ENCODE assay signal across 13 mouse cellular contexts in the genomic region with DNA sequence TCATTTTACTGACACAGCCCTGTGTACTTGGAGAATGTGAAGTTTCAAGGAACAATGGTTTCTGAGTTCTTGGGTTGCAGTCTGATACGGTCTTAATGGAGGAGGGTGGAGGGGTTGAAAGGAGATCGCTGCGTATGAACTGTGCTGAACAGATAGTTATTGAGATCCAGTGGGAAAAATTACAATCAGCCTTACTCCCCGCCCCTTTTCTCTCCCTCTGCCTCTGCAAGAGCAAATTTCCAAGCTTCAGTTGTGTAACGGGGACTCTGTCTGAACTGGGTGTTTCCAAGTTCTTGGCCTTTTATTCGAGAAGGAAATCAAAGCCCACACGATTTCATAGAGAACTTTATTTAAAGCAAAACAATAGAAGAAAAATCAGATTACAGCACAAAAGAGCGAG.
DNase-seq lines count a peak whose midpoint lies in the region; ATAC-seq and TF ChIP-seq lines count a peak whose summit lies in the region.
"Had no signal": no experiment of that assay in that cellular context is flagged by ENCODE, and none has a peak within 500 bp of the region (broad histone marks: within the 10 kb centered on the region; RNA-seq: fewer than 3 reads in every experiment).

No protein-coding gene starts in this region.

- no peak overlapping the region for H3K9ac ChIP-seq in embryonic facial prominence, embryonic 14.5 days (ENCODE audit: low read depth, low read length)
- H3K9ac ChIP-seq in forebrain, embryonic 15.5 days (replicated peaks): no peak overlapping the region
- H3K9ac ChIP-seq in limb, embryonic 15.5 days: no peak overlapping the region
- H3K9ac ChIP-seq: kidney, embryonic 15.5 days; liver, embryonic 13.5 days had no signal

- WGBS in lung, adult 2 months: 58% methylated on average over 8 of the region's 8 CpGs
- 48% methylated on average over 8 of the region's 8 CpGs for WGBS in embryonic facial prominence, embryonic 14.5 days
- WGBS in forebrain, embryonic 15.5 days: 26% methylated on average over 8 of the region's 8 CpGs
- WGBS in limb, embryonic 15.5 days: 26% methylated on average over 8 of the region's 8 CpGs

- no peak for TF ChIP-seq CTCF in lung, adult 2 months (IDR thresholded peaks at IDR 0.05; ENCODE audit: insufficient read depth, low read length)

- peaks cover 5% of the 10 kb centered on the region for H3K4me1 ChIP-seq in lung, adult 2 months (ENCODE audit: control insufficient read depth, insufficient read depth, low read length)
- H3K4me1 ChIP-seq in embryonic facial prominence, embryonic 14.5 days (ENCODE audit: control insufficient read depth, insufficient read depth, low read length): peaks cover 22% of the 10 kb centered on the region
- H3K4me1 ChIP-seq in forebrain, embryonic 15.5 days: peaks cover 25% of the 10 kb centered on the region
- H3K4me1 ChIP-seq in limb, embryonic 15.5 days: peaks cover 29% of the 10 kb centered on the region
- H3K4me1 ChIP-seq: liver, embryonic 13.5 days had no signal

- no peaks in the 10 kb centered on the region for H3K36me3 ChIP-seq in embryonic facial prominence, embryonic 14.5 days (ENCODE audit: control insufficient read depth, insufficient read depth, low read length)
- no peaks in the 10 kb centered on the region for H3K36me3 ChIP-seq in forebrain, embryonic 15.5 days
- no peaks in the 10 kb centered on the region for H3K36me3 ChIP-seq in limb, embryonic 15.5 days
- H3K36me3 ChIP-seq: kidney, embryonic 15.5 days; liver, embryonic 13.5 days had no signal

- no peaks in the 10 kb centered on the region for H3K9me3 ChIP-seq in embryonic facial prominence, embryonic 14.5 days (ENCODE audit: control insufficient read depth, low read length)
- H3K9me3 ChIP-seq in forebrain, embryonic 15.5 days: no peaks in the 10 kb centered on the region
- no peaks in the 10 kb centered on the region for H3K9me3 ChIP-seq in limb, embryonic 15.5 days
- H3K9me3 ChIP-seq: kidney, embryonic 15.5 days; liver, embryonic 13.5 days had no signal

- H3K4me2 ChIP-seq in embryonic facial prominence, embryonic 14.5 days (ENCODE audit: low read depth, low read length): no peak overlapping the region
- H3K4me2 ChIP-seq in forebrain, embryonic 15.5 days (replicated peaks): no peak overlapping the region
- no peak overlapping the region for H3K4me2 ChIP-seq in limb, embryonic 15.5 days
- H3K4me2 ChIP-seq: kidney, embryonic 15.5 days; liver, embryonic 13.5 days had no signal

- ATAC-seq in embryonic facial prominence, embryonic 14.5 days (ENCODE audit: low read depth): peak; percentile 34; the same call in 1 of the 2 replicates
- peak; percentile 49; the same call in 1 of the 2 replicates for ATAC-seq in forebrain, embryonic 15.5 days (replicated peaks)
- peak; percentile 44; the same call in 1 of the 2 replicates for ATAC-seq in limb, embryonic 15.5 days (ENCODE audit: insufficient number of reproducible peaks, low FRiP score, low TSS enrichment, low read depth)
- ATAC-seq in monocyte, adult 5-6 weeks (replicated peaks; ENCODE audit: insufficient number of reproducible peaks, low FRiP score, low TSS enrichment, poor library complexity, severe bottlenecking): no peak

- DNase-seq in lung, postnatal 10 days: peak; percentile 11
- DNase-seq in lung, adult 2 months: no peak
- peak; percentile 48 for DNase-seq in embryonic facial prominence, embryonic 14.5 days (ENCODE audit: low spot score)
- DNase-seq in kidney, adult 18-20 months: no peak
- no peak for DNase-seq in frontal cortex, postnatal 25 days (ENCODE audit: low spot score in 2 of 2)
- DNase-seq: adrenal gland, postnatal 25 days; cerebellum, adult 11 months; liver, embryonic 13.5 days had no signal

- no peak for TF ChIP-seq POLR2A in lung, adult 2 months (IDR thresholded peaks at IDR 0.05; ENCODE audit: borderline replicate concordance, extremely low read depth, low read depth, low read length)

- no peak overlapping the region for H3K4me3 ChIP-seq in lung, adult 2 months (replicated peaks; ENCODE audit: extremely low read depth, low read depth, low read length)
- H3K4me3 ChIP-seq in embryonic facial prominence, embryonic 14.5 days (ENCODE audit: low read depth, low read length): no peak overlapping the region
- no peak overlapping the region for H3K4me3 ChIP-seq in forebrain, embryonic 15.5 days
- no peak overlapping the region for H3K4me3 ChIP-seq in limb, embryonic 15.5 days
- H3K4me3 ChIP-seq: kidney, embryonic 15.5 days; liver, embryonic 13.5 days had no signal

- peak overlapping the region; percentile 63 for H3K27ac ChIP-seq in embryonic facial prominence, embryonic 14.5 days (replicated peaks; ENCODE audit: low read depth, low read length)
- H3K27ac ChIP-seq in forebrain, embryonic 15.5 days (replicated peaks): peak overlapping the region; percentile 62
- peak overlapping the region; percentile 67 for H3K27ac ChIP-seq in limb, embryonic 15.5 days
- H3K27ac ChIP-seq: kidney, embryonic 15.5 days; liver, embryonic 13.5 days had no signal

- H3K27me3 ChIP-seq in embryonic facial prominence, embryonic 14.5 days (replicated peaks; ENCODE audit: control insufficient read depth, insufficient read depth, low read length): no peaks in the 10 kb centered on the region
- no peaks in the 10 kb centered on the region for H3K27me3 ChIP-seq in forebrain, embryonic 15.5 days
- H3K27me3 ChIP-seq in limb, embryonic 15.5 days: no peaks in the 10 kb centered on the region
- H3K27me3 ChIP-seq: CH12.LX; kidney, embryonic 15.5 days; liver, embryonic 13.5 days had no signal

Comparison
In these comparisons a context has a peak if more than half of its experiments do, and no peak if none do; other contexts are left out.
1. DNase-seq: peak in lung, postnatal 10 days (single experiment) and embryonic facial prominence, embryonic 14.5 days (single experiment); none in lung, adult 2 months (single experiment), kidney, adult 18-20 months (single experiment) and frontal cortex, postnatal 25 days (0 of 2).
2. Peak in every context shown above with its lines, with median percentiles within 50 percentile points of each other: H3K27ac ChIP-seq.